Mouse (Mus musculus) kidney, postnatal 10 days (tissue): Measurements from ENCODE around the gene Mmel1.

Experiments used
- DNase-seq: peaks from one replicate; pipeline ENCODE4 v3.0.0; 2021; ENCODE audit warnings: mixed read lengths

Mmel1 gene

DNA sequence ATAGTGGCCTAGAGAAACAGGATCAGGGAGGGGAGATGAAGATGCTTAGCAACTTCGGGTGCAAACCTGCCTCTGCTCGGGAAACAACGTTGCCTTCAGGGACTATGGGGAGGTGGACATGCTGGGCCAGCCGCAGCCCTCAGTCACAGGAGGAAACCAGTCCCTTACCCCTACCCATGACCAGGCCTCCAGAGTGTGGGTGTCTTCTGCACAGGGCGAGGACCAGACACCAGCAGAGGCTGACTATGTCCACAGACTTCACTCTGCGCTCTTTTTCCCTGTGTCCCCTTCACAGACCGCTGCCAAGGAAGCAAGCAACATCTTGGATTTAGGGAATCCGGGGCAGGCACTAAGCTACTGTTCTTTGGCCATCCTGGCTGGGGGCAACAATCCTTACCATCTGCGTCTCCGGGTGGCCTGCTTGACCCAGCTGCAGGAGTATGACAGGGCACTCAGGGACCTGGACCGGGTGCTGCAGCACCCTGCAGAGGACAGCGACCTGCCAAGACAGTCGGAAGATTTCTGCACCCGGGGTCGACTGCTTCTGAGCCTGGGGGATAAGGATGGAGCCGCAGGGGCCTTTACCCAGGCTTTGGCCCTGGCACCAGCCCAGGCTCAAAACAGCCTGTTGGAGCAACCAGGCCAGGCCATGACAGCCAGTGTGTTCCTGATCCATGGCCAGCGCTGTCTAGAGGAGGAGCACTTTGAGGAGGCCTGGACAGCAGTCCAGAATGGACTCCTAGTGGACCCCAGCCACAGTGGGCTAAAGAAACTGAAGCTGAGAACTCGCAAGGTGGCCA is 4.2 kb upstream of the Mmel1 start:
- DNase-seq: no peak

DNA sequence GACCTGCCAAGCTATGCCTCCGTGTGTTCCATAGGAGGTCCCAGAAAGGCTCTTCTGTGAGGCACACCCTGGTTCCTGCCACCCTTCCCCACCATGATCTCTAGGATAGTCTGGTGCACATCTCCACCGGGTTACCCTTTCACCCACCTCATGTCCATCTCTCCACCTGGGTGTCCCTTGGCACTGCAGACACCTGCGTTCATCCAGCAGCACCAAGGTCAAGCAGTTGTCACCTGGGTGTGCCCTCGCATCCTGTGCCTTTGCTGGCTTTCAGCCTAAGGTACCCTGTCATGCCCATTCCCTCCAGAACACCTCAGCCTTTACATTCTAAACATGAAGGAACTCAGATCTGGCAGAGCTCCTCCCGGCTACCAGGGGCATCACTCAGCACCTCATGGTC is 3.0 kb upstream of the Mmel1 start:
- DNase-seq: no peak

DNA sequence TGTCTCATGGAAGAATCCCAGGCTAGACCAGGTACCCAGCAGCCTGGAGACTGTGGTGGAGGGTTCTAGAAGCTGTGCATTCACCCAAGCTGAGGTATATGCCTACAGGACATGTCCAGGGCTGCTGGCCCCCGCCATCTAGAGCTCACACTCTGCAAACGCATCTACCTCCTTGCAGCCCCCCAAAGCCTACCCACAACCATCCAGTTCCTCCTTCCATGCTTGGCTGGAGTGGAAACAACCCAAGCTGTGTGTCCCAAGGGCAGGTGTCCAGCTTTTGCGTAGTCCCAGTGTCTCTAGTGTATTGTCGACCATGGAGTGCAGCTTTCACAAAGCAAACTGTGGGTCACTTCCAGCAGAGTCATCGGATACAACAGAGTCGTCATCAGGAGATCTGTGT is 2.1 kb upstream of the Mmel1 start:
- DNase-seq: no peak

DNA sequence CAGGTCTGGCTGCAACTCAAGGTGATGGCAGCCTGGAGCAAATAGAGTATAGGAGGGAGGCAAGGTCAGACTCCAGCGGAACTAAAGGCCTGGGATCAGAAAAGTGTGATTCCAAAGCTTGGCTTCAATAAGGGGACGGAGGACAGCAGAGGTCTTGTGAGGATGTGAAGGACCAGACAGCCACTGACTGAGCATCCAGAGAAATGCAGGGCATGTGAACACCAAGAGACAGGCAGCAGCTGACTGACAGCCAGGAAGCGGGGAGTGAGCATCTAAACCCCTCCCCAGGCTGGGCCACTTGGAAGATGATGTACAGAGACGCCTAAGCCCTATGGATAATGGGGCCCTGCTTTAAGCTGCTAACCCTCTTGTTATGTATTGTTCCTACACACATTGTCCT is 1.3 kb downstream of the Mmel1 start:
- DNase-seq: no peak

DNA sequence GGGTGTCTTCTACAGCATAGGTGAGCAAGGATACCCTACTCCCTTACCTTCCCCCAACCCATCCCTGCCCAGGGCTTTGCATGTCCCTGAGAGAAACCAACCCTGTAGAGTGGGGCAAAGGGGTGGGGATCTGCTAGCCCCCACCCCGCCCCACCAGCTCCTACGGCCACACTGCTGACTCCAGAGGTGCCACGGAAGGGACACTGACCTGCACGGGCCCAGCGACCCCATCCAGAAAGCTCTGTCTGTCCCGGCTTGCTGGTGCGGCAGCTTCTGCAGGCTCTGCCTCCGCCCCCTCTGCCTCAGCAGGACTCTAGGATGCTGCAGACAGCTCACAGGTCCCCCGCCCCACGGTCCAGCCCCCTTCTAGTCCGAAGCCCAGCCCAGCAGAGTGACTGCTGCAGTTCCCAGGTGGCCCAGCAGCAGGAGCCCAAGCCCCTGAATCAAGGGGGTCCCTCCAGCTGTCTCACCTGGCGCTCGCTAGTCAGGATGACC is 2.4 kb downstream of the Mmel1 start:
- peak; percentile 30 for DNase-seq

DNA sequence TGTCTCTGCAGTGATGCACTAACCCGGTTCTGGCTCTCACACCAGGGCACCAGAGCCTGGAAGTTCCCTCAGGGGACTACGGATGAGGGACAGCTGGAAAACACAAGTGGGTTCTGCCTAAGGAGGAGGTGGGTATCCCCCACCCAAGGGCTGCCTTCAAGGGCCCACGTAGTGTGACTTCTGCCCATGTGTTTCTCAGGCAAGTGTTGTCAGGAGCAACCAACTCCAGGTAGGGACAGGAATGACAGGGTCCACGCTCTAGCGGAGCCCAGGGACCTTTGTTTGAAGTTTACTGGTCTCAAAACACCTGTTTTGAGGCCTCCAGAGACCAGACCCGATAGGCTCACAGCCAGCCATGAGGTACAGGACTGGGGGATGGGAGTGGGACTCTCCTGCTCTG is 3.8 kb downstream of the Mmel1 start:
- DNase-seq: no peak

DNA sequence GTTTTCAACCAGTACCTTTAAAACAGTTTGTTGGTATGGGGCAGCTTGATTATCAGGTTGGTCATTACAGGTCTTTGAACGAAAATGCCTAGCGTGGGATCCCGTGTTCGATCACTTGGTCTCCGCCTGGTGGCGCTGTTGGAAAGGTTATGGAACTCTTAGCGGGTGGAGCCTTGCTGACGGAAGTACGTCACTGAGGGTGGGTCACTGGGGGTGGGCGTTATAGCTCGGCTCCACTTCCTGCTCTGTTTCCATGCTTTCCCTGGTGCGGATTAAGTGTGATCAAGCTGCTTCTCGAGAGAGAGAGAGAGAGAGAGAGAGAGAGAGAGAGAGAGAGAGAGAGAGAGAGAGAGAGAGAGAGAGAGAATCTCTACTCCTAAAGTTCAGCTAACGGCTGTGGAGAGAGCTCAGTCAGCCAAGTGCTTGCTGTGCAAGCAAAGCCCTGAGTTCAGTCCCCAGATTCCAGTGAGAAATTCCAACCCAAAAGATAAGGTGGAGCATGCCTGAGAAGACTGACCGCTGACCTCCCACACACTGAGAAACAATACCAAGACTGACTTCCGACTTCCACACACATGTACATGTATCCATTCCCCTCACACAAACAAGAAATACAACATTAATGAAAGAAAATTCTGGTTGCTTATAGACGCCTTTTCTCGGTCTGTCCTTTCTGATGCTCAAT is 8.6 kb downstream of the Mmel1 start:
- DNase-seq: peak; percentile 97

DNA sequence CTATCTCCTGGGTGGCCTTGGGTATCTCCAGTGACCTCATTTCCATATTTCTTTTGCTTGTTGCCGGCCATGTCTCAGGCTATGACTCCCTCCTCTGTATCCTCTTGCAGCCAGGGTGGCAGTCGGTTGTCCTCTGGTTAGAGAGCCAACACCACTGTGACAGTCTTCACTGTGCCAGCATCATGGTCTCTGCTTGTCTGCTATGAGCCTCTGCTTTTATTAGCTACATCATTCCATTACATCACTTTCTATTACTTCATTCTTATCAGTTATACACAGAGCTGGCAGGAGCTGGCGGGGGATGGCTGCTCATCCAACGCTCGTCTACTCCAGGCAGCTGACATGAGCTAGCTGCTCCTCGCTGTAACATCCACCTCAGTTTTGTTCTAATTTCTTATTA is 11.3 kb downstream of the Mmel1 start:
- no peak for DNase-seq

DNA sequence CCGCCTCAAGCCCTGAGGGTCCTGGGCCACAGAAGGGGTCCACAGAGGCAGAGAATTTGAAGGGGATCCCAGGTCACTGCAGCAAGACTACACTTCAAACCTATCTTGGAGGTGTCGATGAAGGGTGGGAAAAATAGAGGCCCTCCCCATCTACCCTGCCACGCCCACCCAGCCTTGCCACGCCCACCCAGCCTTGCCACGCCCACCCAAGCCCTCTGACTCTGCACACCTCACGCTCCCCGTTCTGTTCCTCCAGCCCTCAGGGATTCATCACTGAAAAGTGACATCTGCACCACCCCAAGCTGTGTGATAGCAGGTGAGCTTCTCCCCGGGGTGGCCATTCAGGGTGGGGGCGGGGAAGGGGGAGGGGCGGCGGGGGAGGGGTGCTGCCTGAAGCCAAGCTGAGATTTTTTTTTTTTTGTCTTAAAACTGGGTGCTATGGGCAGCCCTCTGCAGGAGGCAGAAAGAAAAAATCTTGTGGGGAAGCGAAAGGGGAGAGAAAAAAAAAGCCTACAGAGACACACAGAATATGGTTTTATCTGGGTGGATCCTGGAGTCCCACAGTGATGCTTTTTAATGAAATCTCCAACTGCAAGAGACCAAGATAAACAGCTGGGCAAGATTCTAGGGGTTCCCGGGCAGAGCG is 12.8 kb downstream of the Mmel1 start:
- no peak for DNase-seq

DNA sequence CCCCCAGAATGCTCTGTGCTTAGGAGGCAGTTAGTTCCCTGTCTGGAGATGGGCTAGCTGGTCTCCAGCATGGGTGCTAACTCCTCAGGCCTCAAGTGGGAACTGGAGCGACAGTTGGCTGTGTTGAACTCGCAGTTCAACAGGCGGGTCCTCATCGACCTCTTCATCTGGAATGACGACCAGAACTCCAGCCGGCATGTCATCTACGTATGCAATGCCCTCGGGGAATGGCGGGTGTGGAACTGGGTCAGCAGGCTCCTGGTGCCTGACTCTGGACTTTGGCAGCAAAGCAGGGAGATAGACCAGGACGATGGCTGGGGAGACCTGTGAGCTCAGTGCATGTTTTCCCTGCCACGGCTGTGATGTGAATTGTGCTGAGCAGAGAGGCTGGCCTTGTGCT is 16.0 kb downstream of the Mmel1 start:
- no peak for DNase-seq

DNA sequence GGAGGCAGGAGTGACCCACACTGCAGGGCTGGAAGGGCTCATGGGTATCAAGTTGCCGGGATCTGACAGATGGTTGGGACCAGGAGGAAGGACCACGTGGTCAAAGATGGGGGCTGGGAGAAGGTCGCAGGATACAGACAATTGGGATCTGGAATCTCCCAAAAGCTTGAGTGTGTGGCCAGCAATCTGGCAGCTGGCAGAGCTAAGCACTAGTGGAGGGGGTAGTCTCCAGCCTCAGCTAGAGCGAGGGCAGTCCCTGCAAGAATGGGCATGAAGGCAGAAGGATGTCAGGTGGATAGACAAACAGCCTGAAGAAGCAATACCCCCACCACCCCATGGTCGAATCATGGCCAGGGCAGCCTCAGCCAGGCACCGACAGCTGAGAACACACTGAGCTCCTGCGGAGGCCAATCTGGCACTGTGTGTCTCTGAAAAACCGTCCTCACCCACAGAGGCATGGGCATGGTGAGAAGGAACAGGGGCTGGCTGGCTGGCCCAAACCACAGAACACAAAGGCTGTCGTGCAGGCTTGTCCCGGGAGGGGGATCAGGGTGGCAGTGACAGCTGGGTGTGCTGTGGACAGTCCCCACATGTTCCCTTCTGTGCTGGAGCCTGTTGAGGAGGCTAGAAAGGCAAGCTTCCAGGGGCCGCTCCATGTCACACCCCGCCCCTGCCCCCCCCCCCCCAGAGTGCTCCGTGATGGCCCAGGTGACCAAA is 17.6 kb downstream of the Mmel1 start:
- DNase-seq: no peak

DNA sequence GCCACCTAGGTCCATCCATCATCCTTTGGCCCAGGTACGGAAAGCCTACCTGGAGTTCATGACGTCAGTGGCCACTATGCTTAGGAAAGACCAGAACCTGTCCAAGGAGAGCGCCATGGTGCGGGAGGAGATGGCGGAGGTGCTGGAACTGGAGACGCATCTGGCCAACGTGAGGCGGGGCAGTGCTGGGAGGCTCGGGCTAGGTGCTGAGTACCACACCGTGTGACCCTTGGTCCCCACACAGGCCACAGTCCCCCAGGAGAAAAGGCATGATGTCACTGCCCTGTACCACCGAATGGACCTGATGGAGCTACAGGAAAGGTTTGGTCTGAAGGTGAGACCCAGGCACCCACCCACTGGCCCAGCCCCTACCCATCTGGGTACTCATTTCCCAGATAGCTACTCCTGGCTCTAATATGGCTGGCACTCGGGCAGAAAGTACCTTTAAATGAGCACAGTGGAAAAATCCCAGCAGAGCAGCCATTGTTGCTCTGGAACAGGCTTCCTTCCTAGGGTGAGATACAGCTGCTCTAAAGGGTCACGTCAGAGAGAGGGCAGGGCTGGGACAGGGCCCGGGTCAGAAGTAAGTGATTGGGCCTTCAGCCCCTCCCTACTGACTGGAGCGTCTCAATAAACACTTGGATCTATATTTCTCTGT is 18.3 kb downstream of the Mmel1 start:
- DNase-seq: no peak

DNA sequence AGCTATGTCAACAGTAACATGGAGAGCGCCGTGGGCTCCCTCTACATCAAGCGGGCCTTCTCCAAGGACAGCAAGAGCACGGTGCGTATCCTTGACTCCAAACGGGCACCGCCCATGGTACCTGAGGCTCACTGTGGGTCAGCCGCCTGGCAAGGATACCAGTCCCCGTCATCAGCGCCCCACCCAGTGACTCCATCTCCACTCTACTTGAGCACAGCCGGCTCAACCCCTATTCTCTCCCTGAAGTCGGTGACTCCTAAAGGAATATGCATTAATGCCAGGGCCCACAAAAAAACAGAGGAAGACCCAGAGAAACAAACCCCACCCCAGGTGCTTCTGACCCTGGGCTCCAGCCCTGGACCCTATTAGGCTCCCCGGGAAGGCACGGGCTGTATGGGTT is 21.5 kb downstream of the Mmel1 start:
- no peak for DNase-seq

DNA sequence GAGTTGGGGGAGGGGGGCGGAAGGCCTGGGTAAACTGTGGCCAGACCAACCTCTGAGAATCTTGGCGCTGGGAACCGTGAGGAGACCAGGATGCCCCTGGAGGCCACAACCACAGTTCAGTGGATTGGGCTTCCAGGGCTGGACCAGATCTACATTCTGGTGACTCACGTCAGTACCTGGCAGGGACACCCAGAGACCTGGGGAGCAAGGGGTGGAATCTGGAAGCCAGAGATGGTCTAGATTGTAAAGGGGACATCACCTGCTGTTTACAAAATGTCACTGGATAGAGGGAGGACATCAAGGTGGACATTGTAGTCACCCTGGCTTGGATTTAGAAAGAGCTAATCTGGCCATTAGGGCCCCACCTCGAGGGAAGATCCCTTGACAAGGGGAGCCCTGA is 26.2 kb downstream of the Mmel1 start:
- DNase-seq: no peak

DNA sequence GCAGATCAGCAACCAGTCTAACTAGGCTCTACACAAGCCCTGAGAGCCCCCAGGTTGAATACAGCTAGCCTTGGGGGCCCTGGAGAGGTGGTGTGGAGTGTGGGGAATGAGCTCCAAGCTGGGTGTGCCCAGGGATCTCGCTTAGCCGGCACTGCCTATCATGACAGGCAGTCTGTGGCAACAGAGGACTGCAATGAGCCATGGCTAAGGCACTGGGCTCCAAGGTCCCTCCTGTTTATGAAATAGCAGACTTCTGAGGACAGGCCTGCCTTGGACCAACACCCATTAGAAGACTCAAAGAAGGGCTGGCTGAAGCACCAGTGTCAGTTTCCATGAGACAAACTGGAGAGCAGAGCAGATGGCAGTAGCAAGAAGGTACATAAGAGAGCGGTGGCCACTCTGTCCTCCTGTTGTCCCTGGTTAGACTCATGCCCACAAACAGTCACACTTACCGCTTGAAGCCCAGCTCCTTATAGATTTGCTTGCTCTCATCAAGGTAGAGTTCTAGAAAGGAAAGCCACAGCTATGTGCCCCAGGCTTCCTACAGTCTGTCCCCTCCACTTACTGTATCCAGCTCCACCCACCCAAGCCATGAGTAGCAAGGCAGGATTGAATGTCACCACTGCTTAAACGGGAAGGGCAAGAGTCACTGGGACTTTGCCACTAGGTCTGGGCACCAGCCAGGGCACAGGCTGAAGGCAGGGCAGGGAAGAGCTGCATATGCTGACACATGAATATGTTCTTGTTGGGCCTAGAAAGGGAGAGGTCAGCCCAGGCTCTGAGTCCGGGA is 28.5 kb downstream of the Mmel1 start:
- no peak for DNase-seq

DNA sequence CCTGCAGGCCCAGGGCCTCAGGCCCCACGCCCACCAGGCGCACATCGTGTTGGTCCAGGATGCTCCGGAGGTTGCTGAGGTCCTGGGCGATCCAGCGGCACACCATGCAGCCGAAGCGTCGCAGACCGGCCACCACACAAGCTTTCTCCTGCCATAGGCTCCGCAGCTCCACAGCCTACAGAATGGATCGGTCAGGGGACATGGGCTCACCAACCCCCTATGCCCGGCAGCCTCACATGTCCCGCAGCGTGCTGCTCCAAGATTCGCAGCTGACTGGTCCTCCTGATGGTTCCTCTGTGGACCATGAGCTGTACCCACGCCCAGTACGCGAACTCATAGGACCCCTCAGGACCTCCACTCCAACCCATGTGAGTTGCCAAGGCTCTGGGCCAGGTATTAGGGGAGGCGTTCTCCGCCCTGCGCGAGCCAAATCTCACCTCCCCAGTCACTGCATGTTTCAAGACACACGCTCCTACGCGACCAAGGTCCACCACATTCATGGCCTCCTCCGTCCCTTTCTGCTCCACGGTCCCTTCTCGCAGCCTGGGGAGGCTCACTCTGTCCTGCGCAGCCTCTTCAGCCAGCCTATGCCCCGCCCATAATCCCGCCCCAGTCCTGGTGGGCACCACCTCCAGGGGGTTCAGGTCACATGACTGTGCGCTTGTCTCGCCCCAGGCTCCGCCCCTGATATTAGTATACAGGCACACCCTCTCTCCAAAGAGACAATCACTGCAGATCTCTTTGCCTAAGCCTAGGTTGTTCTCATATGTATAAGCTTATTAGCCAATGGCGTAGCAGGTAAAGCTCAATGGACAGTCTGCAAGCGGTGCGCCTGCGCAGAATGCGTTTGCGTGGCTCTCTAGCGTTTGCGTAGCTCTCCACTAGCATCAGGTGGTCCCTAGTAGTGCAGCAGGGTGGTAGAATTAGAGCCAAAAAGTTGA is 29.4 kb downstream of the Mmel1 start, which contains the start of gene Fam213b:
Fam213b (minus strand) TSS at position 630 of the 941 bp plus-strand sequence.
- DNase-seq: peak; percentile 88

DNA sequence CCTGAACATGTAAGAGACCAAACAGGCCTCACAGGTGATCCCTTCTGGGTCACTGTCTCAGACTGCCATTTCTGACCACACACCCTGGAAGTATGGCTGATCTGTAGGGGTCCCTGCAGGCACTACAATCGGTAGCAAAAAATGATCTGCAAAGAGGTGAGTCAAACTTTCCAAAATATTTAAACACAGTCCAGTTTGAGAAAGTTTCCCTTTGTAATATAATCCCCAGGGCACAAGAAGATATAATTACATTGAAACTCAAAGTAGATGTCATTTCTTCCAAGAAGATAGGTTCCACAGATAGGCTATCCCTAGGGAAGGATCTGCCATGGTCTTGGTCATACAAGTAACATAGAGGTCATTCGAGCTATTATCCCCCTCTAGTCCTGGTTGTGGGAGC is 33.0 kb downstream of the Mmel1 start:
- DNase-seq: no peak

DNA sequence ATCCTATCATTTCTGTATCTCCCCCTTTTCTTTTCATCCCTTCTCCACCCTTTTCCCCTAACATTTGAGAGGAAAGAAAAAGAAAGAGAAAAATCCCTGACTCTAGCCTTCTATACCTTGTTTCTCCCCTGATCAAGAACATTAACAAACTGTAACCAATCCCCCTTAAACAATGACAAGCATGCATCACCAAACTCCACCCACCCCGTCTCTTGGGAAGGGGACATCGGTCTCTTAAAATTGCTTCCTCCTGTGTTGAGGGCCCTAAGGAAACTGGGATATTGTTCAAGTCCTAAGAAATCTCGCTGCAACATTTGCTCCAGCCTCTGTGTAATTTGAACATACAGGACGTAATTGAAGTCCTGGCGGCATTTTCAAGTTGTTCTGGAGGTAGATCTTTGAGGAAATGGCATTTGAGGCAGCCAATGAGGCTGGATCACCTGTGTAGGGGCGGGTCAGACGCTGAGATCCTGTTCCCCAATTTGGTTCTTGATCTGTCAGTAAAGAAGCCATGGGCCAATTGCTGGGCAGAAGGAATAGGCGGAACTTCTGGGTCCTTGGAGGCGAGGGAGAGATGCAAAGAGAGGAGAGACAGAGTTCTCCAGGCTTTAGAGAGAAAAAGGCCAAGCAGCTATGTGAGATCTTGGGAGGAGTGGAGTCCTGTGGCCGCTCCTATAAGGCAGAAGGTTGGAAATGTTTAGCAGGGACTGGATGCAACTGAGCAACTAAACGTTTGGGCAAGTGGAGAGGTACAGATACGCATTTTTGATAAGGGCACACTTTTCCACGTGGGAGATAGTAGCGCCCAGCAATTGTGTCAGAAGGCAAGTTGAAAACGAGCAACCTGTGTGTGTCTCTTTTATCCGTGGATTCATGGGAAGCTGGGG is 35.0 kb downstream of the Mmel1 start:
- peak; percentile 86 for DNase-seq

DNA sequence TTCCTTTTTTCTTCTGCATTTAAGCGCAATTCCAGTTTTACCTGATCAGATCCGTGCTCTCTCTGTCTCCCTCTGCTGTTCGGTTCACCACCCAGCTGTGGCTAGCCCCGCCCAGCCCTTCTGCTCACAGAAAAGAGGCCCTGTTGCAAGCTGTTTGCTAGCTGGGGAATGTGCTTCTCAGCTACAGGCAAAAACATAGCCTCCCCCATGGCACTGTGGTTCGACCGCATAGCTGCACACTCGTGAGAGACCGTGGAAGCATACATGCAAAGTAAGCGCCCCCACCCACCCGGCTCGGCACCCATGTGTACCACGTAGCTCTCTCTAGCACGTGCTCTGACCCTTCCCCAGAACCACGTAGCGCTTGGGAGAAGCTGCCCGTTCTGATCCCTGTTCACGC is 38.4 kb downstream of the Mmel1 start:
- peak; percentile 85 for DNase-seq

DNA sequence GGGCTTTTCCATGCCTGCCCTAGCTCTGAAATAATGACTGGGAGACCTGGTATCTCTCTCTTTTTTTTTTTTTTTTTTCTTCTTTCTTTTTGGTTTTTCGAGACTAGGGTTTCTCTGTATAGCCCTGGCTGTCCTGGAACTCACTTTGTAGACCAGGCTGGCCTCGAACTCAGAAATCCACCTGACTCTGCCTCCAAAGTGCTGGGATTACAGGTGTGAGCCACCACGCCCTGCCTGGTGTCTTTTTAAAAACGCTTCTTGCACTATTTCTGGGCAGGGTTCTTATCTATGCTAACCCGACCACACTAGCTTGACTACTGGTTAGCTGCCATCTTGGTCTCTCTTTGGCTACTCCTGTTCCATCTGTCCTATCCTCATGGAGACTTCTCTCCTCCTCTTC is 39.1 kb downstream of the Mmel1 start:
- DNase-seq: no peak
